Mouse (Mus musculus) lung, postnatal 0 days (tissue): ENCODE results near the gene Top1. TPM values are rescaled to one million over a fixed set of nuclear protein-coding genes. Genes with fewer than 3 reads are reported as not detected.
"Not testable (repeated sequence)": the region's sequence is repeated elsewhere in the genome, so short reads cannot be mapped to it uniquely, and the experiment has no call there.

Source experiments
- ATAC-seq: fragments of 200-750 bp; cut with Nextera tagmentation; 2 replicates; pipeline ENCODE4 v1.8.0; 2017; ENCODE audit warnings: moderate library complexity
- DNase-seq: peaks from one replicate; pipeline ENCODE4 v3.0.0-alpha.2; 2016; ENCODE audit warnings: low spot score
- H3K27ac ChIP-seq: fragments of 300-500 bp; sonication (generic); 2 replicates; pipeline ENCODE4 v1.5.1; 2014; ENCODE audit warnings: antibody characterized with exemption, mild to moderate bottlenecking, low read length, mixed read lengths
- H3K27me3 ChIP-seq: fragments of 300-500 bp; sonication (generic); replicated peaks from 2 replicates; pipeline ENCODE4 v1.6.1; 2014; ENCODE audit warnings: low read length, mixed read lengths; ENCODE audit not compliant: insufficient read depth
- H3K36me3 ChIP-seq: fragments of 300-500 bp; sonication (generic); 2 replicates; pipeline ENCODE4 v1.6.1; 2014; ENCODE audit warnings: low read length, mixed read lengths; ENCODE audit not compliant: insufficient read depth
- H3K4me1 ChIP-seq: fragments of 300-500 bp; sonication (generic); 2 replicates; pipeline ENCODE4 v1.6.1; 2014; ENCODE audit warnings: antibody characterized with exemption, low read depth, low read length, mixed read lengths; ENCODE audit not compliant: insufficient read depth
- H3K4me2 ChIP-seq: fragments of 300-500 bp; sonication (generic); replicated peaks from 2 replicates; pipeline ENCODE4 v1.6.1; 2014; ENCODE audit warnings: low read depth, mild to moderate bottlenecking, low read length, moderate library complexity, mixed read lengths
- H3K4me3 ChIP-seq: fragments of 300-500 bp; sonication (generic); 2 replicates; pipeline ENCODE4 v1.5.1; 2014; ENCODE audit warnings: low read depth, low read length
- H3K9ac ChIP-seq: fragments of 300-500 bp; sonication (generic); replicated peaks from 2 replicates; pipeline ENCODE4 v1.6.1; 2014; ENCODE audit warnings: low read depth, mild to moderate bottlenecking
- H3K9me3 ChIP-seq: fragments of 300-500 bp; sonication (generic); 2 replicates; pipeline ENCODE4 v1.6.1; 2016; ENCODE audit warnings: low read length, mixed read lengths
- CTCF ChIP-seq: IDR thresholded peaks from 2 replicates; pipeline ENCODE4 v1.5.1; 2016; ENCODE audit warnings: antibody characterized with exemption, mild to moderate bottlenecking
- EP300 ChIP-seq: IDR thresholded peaks from 2 replicates; pipeline ENCODE4 v1.6.1; 2016; ENCODE audit warnings: antibody characterized with exemption, mild to moderate bottlenecking, control low read depth
- WGBS: fragments of 180-500 bp; shearing (Covaris S2); extraction: QIAGEN DNeasy Blood & Tissue Kit; methylation state at CpG from one replicate; pipeline ENCODE4 v1.1.7; 2014; 5-methylcytosine and 5-hydroxymethylcytosine counted together
- polyA plus RNA-seq: library from polyadenylated mRNA; unstranded; fragments of >200 nt; fragmentation: Nextera tagmentation; extraction: Ambion mirVana; gene quantifications from 2 replicates; pipeline ENCODE4 v1.2.1, GENCODE M21; 2015

Gene Top1
- polyA plus RNA-seq, 1 experiment from 2014 or later: 38.7 TPM

DNA sequence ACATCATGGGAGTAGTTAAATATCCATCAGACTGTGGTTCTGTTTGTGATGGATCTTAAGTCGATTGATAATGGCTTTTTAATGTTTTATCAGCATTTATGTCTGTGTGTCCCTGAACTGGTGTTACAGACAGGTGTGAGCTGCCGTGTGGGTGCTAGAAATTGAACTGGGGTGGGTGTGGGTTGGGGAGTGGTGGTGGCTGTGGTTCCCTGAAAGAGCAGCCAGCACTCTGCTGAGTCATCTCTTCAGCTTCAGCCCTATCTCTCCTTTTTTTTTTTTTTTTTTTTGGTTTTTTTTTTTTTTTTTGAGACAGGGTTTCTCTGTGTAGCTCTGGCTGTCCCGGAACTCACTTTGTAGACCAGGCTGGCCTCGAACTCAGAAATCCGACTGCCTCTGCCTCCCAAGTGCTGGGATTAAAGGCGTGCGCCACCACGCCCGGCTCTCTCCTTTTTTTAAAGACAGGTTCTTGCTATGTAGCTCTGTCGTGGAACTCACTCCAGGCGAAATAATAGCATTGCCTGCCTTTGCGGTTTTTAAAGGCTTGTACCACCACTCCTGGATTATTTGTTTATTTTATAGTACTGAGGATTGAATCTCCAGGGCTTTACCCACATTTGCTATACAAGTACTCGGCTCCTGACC lies 12.2 kb downstream of the Top1 start:
- WGBS: 92% methylated on average over 12 of the region's 13 CpGs

DNA sequence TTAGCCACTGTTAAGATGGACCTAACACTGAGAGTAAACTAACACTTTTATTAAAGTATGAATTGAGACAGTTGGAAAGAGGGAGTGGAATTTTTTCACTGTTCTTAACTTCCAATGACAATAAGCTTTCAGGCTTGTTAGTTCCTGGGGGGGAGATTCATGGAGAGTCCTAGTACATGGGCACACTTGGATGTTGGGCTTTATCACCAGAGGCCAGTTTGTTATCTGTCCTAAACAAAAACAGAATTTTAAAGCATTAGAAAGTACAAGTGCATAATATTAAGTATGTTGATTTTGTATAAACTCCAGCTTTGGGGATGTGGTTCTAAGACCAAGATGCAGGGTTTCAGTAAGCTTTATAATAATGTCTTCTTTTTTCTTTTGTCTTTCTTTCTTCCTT lies 13.1 kb downstream of the Top1 start:
- no peak overlapping the region for H3K4me2 ChIP-seq
- no peak overlapping the region for H3K9ac ChIP-seq
- no peak for ATAC-seq

More for the DNA sequence above, 12.2 kb downstream of the Top1 start:
- TF ChIP-seq EP300 (no peak), CTCF (no peak)
- DNase-seq (no peak), ATAC-seq (no peak)
- H3K27me3 ChIP-seq: no peaks in the 10 kb centered on the region
- H3K9me3 ChIP-seq: no peaks in the 10 kb centered on the region
- H3K9ac ChIP-seq: no peak overlapping the region
- no peak overlapping the region for H3K4me2 ChIP-seq
- H3K36me3 ChIP-seq: peaks cover 12% of the 10 kb centered on the region; the same call in 1 of the 2 replicates
- no peak overlapping the region for H3K27ac ChIP-seq
- H3K4me1 ChIP-seq: no peaks in the 10 kb centered on the region
- H3K4me3 ChIP-seq: no peak overlapping the region

DNA sequence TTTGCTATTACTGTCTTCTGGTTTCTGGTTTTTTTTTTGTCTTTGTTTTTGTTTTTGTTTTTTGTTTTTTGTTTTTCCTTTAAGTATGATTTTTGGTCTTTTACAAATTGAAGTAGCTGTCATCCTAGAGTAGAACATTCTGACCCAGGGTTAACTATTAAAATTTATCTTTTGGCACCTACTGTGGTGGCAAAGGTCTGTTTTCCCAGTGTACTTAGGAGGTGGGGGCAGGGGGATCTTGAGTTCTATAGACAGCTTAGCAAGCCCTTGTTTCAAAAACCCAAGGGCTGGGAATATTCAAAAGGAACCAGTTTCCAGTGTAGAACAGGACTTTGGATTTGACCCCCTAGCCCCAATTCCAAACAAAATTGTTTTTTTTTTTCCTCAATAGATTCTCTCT lies 18.7 kb downstream of the Top1 start:
- Histone ChIP-seq H3K27me3 (no peaks in the 10 kb centered on the region), H3K4me3 (no peak overlapping the region), H3K4me2 (no peak overlapping the region), H3K27ac (no peak overlapping the region), H3K9ac (no peak overlapping the region), H3K9me3 (no peaks in the 10 kb centered on the region), H3K4me1 (no peaks in the 10 kb centered on the region), H3K36me3 (no peaks in the 10 kb centered on the region)
- ATAC-seq (no peak), DNase-seq (no peak)
- TF ChIP-seq CTCF: no peak
- TF ChIP-seq EP300: no peak

More for the DNA sequence above, 13.1 kb downstream of the Top1 start:
- no peak for DNase-seq
- Histone ChIP-seq H3K4me3 (no peak overlapping the region), H3K36me3 (peaks cover 6% of the 10 kb centered on the region; the same call in 1 of the 2 replicates), H3K27me3 (no peaks in the 10 kb centered on the region), H3K4me1 (no peaks in the 10 kb centered on the region), H3K9me3 (no peaks in the 10 kb centered on the region), H3K27ac (no peak overlapping the region)
- no peak for TF ChIP-seq CTCF
- no peak for TF ChIP-seq EP300

DNA sequence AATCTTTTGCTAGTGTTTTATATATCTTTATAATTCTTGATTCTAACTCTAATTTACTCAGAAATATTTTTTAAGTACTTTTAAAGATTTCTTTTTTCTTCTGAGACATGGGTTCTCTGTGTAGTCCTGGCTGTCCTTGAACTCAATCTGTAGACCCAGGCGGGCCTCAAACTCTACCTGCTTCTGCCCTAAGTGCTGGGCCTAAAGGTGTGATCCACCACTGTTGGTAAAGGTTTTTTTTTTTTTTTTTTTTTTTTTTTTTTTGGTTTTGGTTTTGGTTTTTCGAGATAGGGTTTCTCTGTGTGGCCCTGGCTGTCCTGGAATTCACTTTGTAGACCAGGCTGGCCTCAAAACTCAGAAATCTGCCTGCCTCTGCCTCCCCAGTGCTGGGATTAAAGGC lies 19.3 kb downstream of the Top1 start:
- WGBS: 93% methylated on average over 2 of the region's 2 CpGs
- not testable (repeated sequence) for H3K36me3 ChIP-seq, ATAC-seq

DNA sequence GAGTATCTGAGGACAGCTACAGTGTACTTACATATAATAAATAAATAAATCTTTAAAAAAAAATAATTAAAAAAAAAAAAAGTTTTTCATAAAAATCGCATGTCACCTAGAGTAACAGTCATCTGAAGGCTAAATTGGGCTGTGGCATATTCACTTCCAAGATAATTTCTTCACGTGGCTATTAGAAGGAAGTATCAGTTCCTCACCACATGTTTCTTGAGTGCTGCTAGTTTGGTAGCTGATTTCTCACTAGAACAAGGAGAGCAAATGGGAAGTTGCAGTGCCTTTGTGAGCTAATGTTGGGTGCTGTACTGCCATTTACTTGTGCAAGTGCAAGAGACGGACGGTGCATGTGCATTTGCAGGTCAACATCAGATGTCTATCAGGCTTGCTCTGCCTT lies 21.6 kb downstream of the Top1 start:
- Histone ChIP-seq H3K4me2 (no peak overlapping the region), H3K4me1 (no peaks in the 10 kb centered on the region), H3K27me3 (no peaks in the 10 kb centered on the region), H3K36me3 (0 out of 2 replicates have a peak, but pooled peaks cover 5% of the 10 kb centered on the region), H3K27ac (no peak overlapping the region), H3K9ac (no peak overlapping the region), H3K9me3 (no peaks in the 10 kb centered on the region), H3K4me3 (no peak overlapping the region)
- WGBS: 80% methylated on average over 4 of the region's 4 CpGs
- TF ChIP-seq CTCF (no peak), EP300 (no peak)
- ATAC-seq (no peak), DNase-seq (no peak)

More for the DNA sequence above, 19.3 kb downstream of the Top1 start:
- not testable (repeated sequence) for H3K27ac ChIP-seq, DNase-seq, H3K4me3 ChIP-seq, H3K9me3 ChIP-seq, H3K9ac ChIP-seq, H3K4me1 ChIP-seq, H3K4me2 ChIP-seq, H3K27me3 ChIP-seq

DNA sequence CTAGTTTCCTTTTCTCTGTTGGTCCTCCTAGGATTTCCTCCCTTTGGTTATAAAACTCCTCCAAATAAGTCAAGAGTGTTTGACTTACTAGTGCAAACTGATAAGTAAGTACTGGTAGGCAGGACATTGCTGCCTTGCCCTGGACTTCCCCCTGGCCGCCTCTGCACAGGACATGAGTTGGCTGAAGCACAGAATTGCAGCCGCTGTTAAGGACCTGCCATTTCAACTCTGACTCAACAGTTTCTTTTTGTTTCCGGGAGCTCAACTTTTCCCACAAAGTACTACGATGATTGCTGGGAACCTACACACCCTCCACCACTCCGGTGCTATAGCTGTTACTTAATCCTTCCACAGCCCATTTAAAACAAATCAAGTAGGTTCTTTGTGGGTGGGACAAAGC lies 54.6 kb downstream of the Top1 start:
- 20% methylated on average over 5 of the region's 5 CpGs for WGBS
- Histone ChIP-seq H3K4me3 (no peak overlapping the region), H3K4me1 (no peaks in the 10 kb centered on the region), H3K9me3 (no peaks in the 10 kb centered on the region), H3K27ac (no peak overlapping the region), H3K27me3 (no peaks in the 10 kb centered on the region), H3K36me3 (peaks cover 18% of the 10 kb centered on the region), H3K9ac (no peak overlapping the region), H3K4me2 (no peak overlapping the region)
- peak; percentile 99 for ATAC-seq
- TF ChIP-seq EP300 (peak; percentile 59; the same call in 1 of the 2 replicates), CTCF (peak; percentile 1; the same call in 1 of the 2 replicates)
- peak; percentile 91 for DNase-seq

DNA sequence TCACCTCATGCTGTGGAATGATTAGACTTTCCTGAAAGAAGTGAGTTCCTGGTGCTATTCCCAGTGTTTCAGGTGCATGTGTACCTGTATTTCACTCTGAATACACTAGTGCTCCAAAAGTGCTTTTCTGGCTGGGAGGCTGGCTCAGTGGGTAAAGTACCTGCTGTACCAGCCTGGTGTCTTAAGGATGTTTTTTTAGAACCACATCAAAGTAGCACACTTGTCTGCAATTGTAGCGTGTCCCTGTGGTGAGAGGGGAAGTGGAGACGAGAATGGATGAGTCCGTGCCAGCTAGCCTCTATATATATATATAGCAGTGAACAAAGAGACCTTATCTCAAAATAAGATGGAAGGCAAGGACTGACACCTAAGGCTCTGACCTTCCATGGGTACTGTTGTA lies 55.9 kb downstream of the Top1 start:
- Histone ChIP-seq H3K9ac (no peak overlapping the region), H3K27me3 (no peaks in the 10 kb centered on the region), H3K4me2 (no peak overlapping the region), H3K9me3 (no peaks in the 10 kb centered on the region), H3K4me1 (no peaks in the 10 kb centered on the region), H3K36me3 (peaks cover 18% of the 10 kb centered on the region), H3K4me3 (no peak overlapping the region), H3K27ac (no peak overlapping the region)
- no peak for TF ChIP-seq CTCF
- no peak for TF ChIP-seq EP300
- no peak for ATAC-seq
- WGBS: 28% methylated on average over 3 of the region's 3 CpGs
- DNase-seq: no peak
